Mouse (Mus musculus) splenic B cell, adult 2 months (primary cell): ENCODE results near the gene Cadm1.

Source experiments
- DNase-seq: peaks from one replicate; pipeline ENCODE4 v3.0.0-alpha.2; 2011; ENCODE audit warnings: low read depth, low spot score
- H3K27me3 ChIP-seq: 2 replicates; pipeline ENCODE4 v1.6.1; 2012; ENCODE audit warnings: mild to moderate bottlenecking, low read length, moderate library complexity, mixed read lengths; ENCODE audit not compliant: control insufficient read depth, poor library complexity, insufficient read depth, severe bottlenecking
- H3K36me3 ChIP-seq: 2 replicates; pipeline ENCODE4 v1.6.1; 2012; ENCODE audit warnings: mild to moderate bottlenecking, low read length, moderate library complexity, mixed read lengths; ENCODE audit not compliant: control insufficient read depth, poor library complexity, insufficient read depth, severe bottlenecking

Cadm1 gene

GRCm38 (mm10) chr9:47573456-47573855 is 43.5 kb downstream of the Cadm1 start:
- no peaks in the 10 kb centered on the region for H3K36me3 ChIP-seq
- no peaks in the 10 kb centered on the region for H3K27me3 ChIP-seq
- no peak for DNase-seq

DNA sequence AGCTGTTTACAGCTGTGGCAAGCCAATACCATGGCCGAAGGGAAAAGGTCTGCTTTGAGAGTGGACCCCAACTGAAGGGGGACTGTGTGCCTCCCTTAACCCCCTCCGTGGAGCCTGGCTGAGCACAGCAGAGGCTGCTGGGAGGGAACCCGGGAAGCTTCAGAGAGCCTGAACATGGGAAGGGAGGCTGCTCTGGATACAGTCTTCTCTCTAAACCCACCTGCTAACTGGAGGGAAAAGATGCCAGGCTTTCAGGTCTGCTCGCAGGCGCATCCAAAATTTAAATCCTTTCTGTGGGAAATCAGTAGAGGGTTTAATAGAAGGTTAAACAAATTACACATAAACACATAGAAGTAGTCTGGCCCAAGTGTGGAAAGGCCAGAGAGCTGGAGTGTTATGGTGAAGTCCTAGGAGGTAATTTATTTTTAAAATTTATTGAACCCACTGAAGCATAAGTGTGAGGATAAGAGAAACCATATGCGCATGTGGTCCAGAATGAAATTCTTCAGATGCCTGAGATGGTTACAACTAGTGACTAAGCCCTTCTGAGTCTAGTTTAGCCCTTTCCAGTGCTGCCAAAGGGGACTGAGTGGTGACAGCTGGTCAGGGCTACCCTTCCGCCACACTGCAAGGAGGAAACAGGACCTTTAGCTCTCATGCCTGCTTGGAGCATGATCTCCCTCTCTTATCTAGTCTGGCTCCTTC is 44.9 kb downstream of the Cadm1 start:
- DNase-seq, result no peak
- Histone ChIP-seq H3K36me3 (no peaks in the 10 kb centered on the region), H3K27me3 (no peaks in the 10 kb centered on the region)

- H3K36me3 ChIP-seq, result no peaks in the 10 kb centered on the region
- DNase-seq, result no peak
These were observed 45.8 kb downstream of the Cadm1 start for GRCm38 (mm10) chr9:47575764-47576163.

DNA sequence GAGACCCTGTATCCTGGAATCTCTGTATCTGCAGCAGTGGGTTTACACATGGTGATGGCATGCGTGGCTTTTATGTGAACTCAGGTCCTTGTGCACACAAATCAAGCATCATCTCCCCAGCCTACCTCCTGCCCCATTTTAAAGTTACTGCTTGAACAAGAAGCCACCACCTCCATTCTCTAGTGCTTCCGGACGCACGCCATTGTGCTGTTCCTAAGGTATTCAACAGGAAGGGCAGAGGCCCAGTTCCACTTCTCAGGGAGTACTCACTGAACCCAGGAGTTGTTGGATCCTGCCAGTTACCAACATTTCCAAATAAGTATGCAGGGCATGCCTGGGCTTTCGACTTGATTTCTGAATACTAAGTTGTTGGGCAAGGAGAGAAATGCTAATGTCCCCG is 49.5 kb downstream of the Cadm1 start:
- no peaks in the 10 kb centered on the region for H3K27me3 ChIP-seq
- H3K36me3 ChIP-seq, result no peaks in the 10 kb centered on the region
- no peak for DNase-seq

More at GRCm38 (mm10) chr9:47575764-47576163, 45.8 kb downstream of the Cadm1 start:
- no peaks in the 10 kb centered on the region for H3K27me3 ChIP-seq

- Histone ChIP-seq H3K36me3 (no peaks in the 10 kb centered on the region), H3K27me3 (no peaks in the 10 kb centered on the region)
- DNase-seq, result no peak
These were observed 51.8 kb downstream of the Cadm1 start for GRCm38 (mm10) chr9:47581576-47582365.

- H3K36me3 ChIP-seq, result no peaks in the 10 kb centered on the region
- no peak for DNase-seq
- H3K27me3 ChIP-seq, result no peaks in the 10 kb centered on the region
These were observed 53.3 kb downstream of the Cadm1 start for GRCm38 (mm10) chr9:47583241-47583640.

DNA sequence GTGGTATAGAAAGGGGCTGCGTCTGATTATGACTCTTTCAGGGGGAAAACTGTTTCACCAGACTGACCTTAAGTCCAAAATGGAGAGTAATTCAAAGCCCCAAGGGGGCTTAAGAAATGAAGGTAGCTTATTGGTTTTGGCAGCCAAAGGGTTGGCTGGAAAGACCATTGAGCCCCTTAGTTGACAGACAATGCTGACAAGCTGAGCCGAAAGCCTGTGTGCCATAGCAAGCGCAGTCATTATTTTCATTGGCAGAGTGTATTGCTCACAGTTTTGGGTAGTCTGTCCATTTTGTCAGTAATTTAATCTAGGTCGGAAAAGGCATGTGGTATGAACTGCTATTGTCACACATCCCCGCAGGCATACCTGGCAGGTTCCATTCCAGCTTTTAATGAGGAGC is 56.2 kb downstream of the Cadm1 start:
- no peak for DNase-seq
- Histone ChIP-seq H3K36me3 (no peaks in the 10 kb centered on the region), H3K27me3 (no peaks in the 10 kb centered on the region)

- DNase-seq, result no peak
- no peaks in the 10 kb centered on the region for H3K27me3 ChIP-seq
- H3K36me3 ChIP-seq, result no peaks in the 10 kb centered on the region
These were observed 56.9 kb downstream of the Cadm1 start for GRCm38 (mm10) chr9:47586839-47587238.

- no peaks in the 10 kb centered on the region for H3K27me3 ChIP-seq
- DNase-seq, result no peak
- no peaks in the 10 kb centered on the region for H3K36me3 ChIP-seq
These were observed 57.7 kb downstream of the Cadm1 start for GRCm38 (mm10) chr9:47587577-47588194.

DNA sequence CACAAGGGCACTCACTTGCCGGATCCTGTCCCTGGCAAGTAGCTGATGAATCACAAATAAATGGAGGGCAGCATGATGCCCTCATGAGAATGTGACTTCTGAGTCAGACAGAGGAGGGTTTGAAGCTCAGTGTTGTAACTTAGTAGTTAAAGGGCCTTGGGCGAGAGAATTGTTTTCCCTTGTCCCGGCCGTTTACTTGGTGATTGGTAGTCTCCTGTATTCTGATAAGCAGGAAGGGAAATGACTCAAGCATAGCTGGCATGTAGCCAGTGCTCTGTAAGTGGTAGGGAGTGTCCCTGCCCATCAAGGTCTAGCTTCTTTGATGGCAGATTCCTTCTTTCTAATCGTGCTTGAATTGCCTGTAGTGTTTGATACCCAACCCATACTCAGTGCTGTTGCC is 59.9 kb downstream of the Cadm1 start:
- Histone ChIP-seq H3K36me3 (no peaks in the 10 kb centered on the region), H3K27me3 (no peaks in the 10 kb centered on the region)
- no peak for DNase-seq

- no peak for DNase-seq
- no peaks in the 10 kb centered on the region for H3K27me3 ChIP-seq
- no peaks in the 10 kb centered on the region for H3K36me3 ChIP-seq
These were observed 71.6 kb downstream of the Cadm1 start for GRCm38 (mm10) chr9:47601541-47601940.

DNA sequence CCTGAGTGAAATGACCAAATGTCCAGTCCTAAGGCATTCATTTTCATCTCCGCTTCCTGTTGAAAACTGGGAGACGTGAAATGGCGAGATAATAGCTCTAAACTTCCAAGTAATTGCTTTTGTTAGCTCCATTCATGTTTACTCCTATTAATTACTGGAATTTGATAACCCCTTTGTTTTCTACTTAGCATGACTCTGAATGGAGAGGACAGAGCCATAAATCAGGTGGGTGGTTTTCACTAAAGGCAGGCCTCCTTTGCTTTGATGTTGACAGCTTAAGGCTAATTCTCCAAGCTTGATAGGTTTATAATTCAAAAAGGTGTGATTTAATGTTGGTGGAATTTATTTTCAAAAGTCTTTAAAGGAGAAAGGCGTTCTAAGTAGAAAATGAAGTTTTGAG is 74.0 kb downstream of the Cadm1 start:
- Histone ChIP-seq H3K27me3 (no peaks in the 10 kb centered on the region), H3K36me3 (no peaks in the 10 kb centered on the region)
- no peak for DNase-seq

DNA sequence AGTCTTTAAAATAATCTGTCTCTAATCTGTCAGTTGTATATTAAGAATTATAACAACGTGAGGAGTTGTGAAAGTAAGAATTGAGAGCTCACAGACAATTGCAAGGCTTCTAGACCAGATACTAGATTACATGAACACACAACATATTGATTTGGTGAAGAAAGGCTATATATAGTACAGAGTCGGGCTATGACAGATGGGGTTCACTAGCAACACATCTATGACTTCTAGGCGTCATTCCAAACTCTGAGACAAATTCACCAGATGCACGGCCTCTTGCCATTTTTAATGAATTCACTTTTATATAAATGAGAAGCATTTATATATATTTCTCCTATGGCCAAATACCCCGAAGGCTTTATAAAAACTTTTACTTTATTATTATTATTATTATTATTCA is 75.7 kb downstream of the Cadm1 start:
- no peaks in the 10 kb centered on the region for H3K27me3 ChIP-seq
- no peaks in the 10 kb centered on the region for H3K36me3 ChIP-seq
- DNase-seq, result no peak

DNA sequence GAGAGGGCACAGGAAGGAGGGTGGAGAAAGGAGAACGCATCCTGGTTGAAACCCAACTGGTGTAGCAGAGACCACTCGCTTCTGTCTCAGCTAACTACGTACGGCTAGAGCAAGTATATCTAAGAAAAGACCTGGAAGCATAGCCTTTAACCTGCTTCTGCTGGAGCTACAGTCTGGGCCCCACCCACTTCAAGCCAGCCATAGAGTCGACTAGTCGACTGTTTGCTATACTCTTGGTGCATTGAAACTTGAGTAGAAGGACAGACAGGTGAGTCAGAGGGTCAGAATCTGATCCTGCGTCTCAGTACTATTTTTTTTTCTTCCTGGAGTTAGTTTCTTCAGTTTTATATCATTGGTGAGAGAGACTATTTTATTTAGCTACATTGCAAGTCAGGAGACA is 78.5 kb downstream of the Cadm1 start:
- Histone ChIP-seq H3K27me3 (no peaks in the 10 kb centered on the region), H3K36me3 (no peaks in the 10 kb centered on the region)
- no peak for DNase-seq

GRCm38 (mm10) chr9:47608921-47609320 is 78.9 kb downstream of the Cadm1 start:
- Histone ChIP-seq H3K27me3 (no peaks in the 10 kb centered on the region), H3K36me3 (no peaks in the 10 kb centered on the region)
- DNase-seq, result no peak
